Mouse (Mus musculus) heart, postnatal 14 days (tissue): Measurements from ENCODE around the gene Mrpl19. TPM values are rescaled to one million over a fixed set of nuclear protein-coding genes. Genes with fewer than 3 reads are reported as not detected.

Experiments used
- DNase-seq, 2 experiments: peaks; one replicate each; pipeline ENCODE4 v3.0.0; 2021 to 2022
- intact Hi-C: fragments of 180-260 bp; cut with DNase I; formaldehyde crosslinking; loops from one replicate; pipeline ENCODE4 v1.15.1; 2025
- long read RNA-seq, 2 experiments: library from polyadenylated mRNA; stranded (forward); transcript quantifications; one replicate each; pipeline ENCODE4 v2.0.0; 2021
- total RNA-seq, 2 experiments: library from RNA; stranded (reverse); gene quantifications; 2 replicates each; pipeline ENCODE4 v1.2.3; 2021

Mrpl19 gene
- total RNA-seq: 10 to 100 TPM; 28.8 to 38.1 TPM
- long read RNA-seq, experiment 1, full-length matches to known transcripts: 47 of 49 reads
- long read RNA-seq, experiment 1, partial matches to known transcripts: 0 of 49 reads
- long read RNA-seq, experiment 1, other reads (novel, unspliced or antisense): 2 of 49 reads
- long read RNA-seq, experiment 2, full-length matches to known transcripts: 24 of 28 reads
- long read RNA-seq, experiment 2, partial matches to known transcripts: 0 of 28 reads
- long read RNA-seq, experiment 2, other reads (novel, unspliced or antisense): 4 of 28 reads

- DNase-seq: peak; percentile 87 to 95
- intact Hi-C loops: no loop called here
These were observed at the start of gene Mrpl19 for GRCm38 (mm10) chr6:81965296-81966067. Gene Mrpl19, minus strand, starts transcription at chr6:81965958.

GRCm38 (mm10) chr6:82012392-82012791, 46.6 kb upstream of the Mrpl19 start:
- no peak for DNase-seq
- intact Hi-C loops: no loop called here

- intact Hi-C loops: no loop called here
These were observed 24.5 kb upstream of the Mrpl19 start for GRCm38 (mm10) chr6:81990049-81990810.

GRCm38 (mm10) chr6:81988341-81988740, 22.6 kb upstream of the Mrpl19 start:
- DNase-seq: no peak
- intact Hi-C loops: loop anchor here (5.0 to 10.0 kb wide), 2 partner anchors 614 to 986 kb away; no protein-coding TSS in a partner anchor

More at GRCm38 (mm10) chr6:81990049-81990810, 24.5 kb upstream of the Mrpl19 start:
- no peak for DNase-seq

GRCm38 (mm10) chr6:81987580-81987979, 21.8 kb upstream of the Mrpl19 start:
- intact Hi-C loops: loop anchor here (1.0 to 10.0 kb wide), 4 partner anchors 53 to 987 kb away; partner anchors contain the start of gene Eva1a
- DNase-seq: no peak

GRCm38 (mm10) chr6:81987010-81987409, 21.3 kb upstream of the Mrpl19 start:
- peak; percentile 86 to 90 for DNase-seq
- intact Hi-C loops: loop anchor here (1.0 to 10.0 kb wide), 4 partner anchors 54 to 988 kb away; partner anchors contain the start of gene Eva1a

- no peak for DNase-seq
- intact Hi-C loops: loop anchor here (2.0 to 10.0 kb wide), 3 partner anchors 54 to 988 kb away; partner anchors contain the start of gene Eva1a
These were observed 20.8 kb upstream of the Mrpl19 start for GRCm38 (mm10) chr6:81986599-81986998.

- intact Hi-C loops: loop anchor here (2.0 to 10.0 kb wide), 3 partner anchors 55 to 989 kb away; partner anchors contain the start of gene Eva1a
These were observed 20.4 kb upstream of the Mrpl19 start for GRCm38 (mm10) chr6:81986171-81986570.

GRCm38 (mm10) chr6:81979286-81979685, 13.5 kb upstream of the Mrpl19 start:
- intact Hi-C loops: no loop called here

More at GRCm38 (mm10) chr6:81986171-81986570, 20.4 kb upstream of the Mrpl19 start:
- DNase-seq: no peak

GRCm38 (mm10) chr6:81975971-81976621, 10.3 kb upstream of the Mrpl19 start:
- peak; percentile 73 to 83 for DNase-seq
- intact Hi-C loops: loop anchor here (2.0 kb wide), 2 partner anchors 143 to 727 kb away; no protein-coding TSS in a partner anchor

More at GRCm38 (mm10) chr6:81979286-81979685, 13.5 kb upstream of the Mrpl19 start:
- no peak for DNase-seq

- DNase-seq: no peak
- intact Hi-C loops: no loop called here
These were observed 6.8 kb upstream of the Mrpl19 start for GRCm38 (mm10) chr6:81972595-81972994.

GRCm38 (mm10) chr6:81971196-81971595, 5.4 kb upstream of the Mrpl19 start:
- intact Hi-C loops: no loop called here
- no peak for DNase-seq

- DNase-seq: no peak
- intact Hi-C loops: no loop called here
These were observed 348 bp upstream of the Mrpl19 start for GRCm38 (mm10) chr6:81966068-81966544.

- intact Hi-C loops: no loop called here
- DNase-seq: no peak
These were observed 5.5 kb downstream of the Mrpl19 start for GRCm38 (mm10) chr6:81960284-81960683.

- intact Hi-C loops: no loop called here
- no peak for DNase-seq
These were observed 5.9 kb downstream of the Mrpl19 start for GRCm38 (mm10) chr6:81959866-81960265.

GRCm38 (mm10) chr6:81957992-81958391, 7.8 kb downstream of the Mrpl19 start:
- DNase-seq: no peak
- intact Hi-C loops: no loop called here

GRCm38 (mm10) chr6:81956399-81956798, 9.4 kb downstream of the Mrpl19 start:
- intact Hi-C loops: no loop called here
- no peak for DNase-seq

- DNase-seq: no peak
- intact Hi-C loops: no loop called here
These were observed 10.6 kb downstream of the Mrpl19 start for GRCm38 (mm10) chr6:81955133-81955532.

- intact Hi-C loops: no loop called here
- DNase-seq: no peak
These were observed 18.9 kb downstream of the Mrpl19 start for GRCm38 (mm10) chr6:81946906-81947305.

- intact Hi-C loops: no loop called here
- no peak for DNase-seq
These were observed 21.3 kb downstream of the Mrpl19 start for GRCm38 (mm10) chr6:81944432-81944831.
